Mouse (Mus musculus) liver, postnatal 0 days (tissue): Measurements from ENCODE around the gene Gpat2. TPM values are rescaled to one million over a fixed set of nuclear protein-coding genes. Genes with fewer than 3 reads are reported as not detected.
A peak's percentile ranks its signal among the peaks of the same experiment; 100 is the strongest.

Source experiments
- ATAC-seq: fragments of 200-750 bp; cut with Nextera tagmentation; 2 replicates; pipeline ENCODE4 v1.8.0; 2017; ENCODE audit warnings: mild to moderate bottlenecking, moderate library complexity
- DNase-seq: peaks from one replicate; pipeline ENCODE4 v3.0.0-alpha.2; 2016
- H3K27ac ChIP-seq: fragments of 300-500 bp; sonication (generic); 2 replicates; pipeline ENCODE4 v1.5.1; 2014; ENCODE audit warnings: antibody characterized with exemption, moderate library complexity, mild to moderate bottlenecking, low read depth
- H3K27me3 ChIP-seq: fragments of 300-500 bp; sonication (generic); 2 replicates; pipeline ENCODE4 v1.6.1; 2014; ENCODE audit warnings: low read length, control low read depth, mixed read lengths; ENCODE audit not compliant: insufficient read depth
- H3K36me3 ChIP-seq: fragments of 300-500 bp; sonication (generic); replicated peaks from 2 replicates; pipeline ENCODE4 v1.6.1; 2014; ENCODE audit warnings: mild to moderate bottlenecking, control low read depth, low read length, moderate library complexity, mixed read lengths; ENCODE audit not compliant: insufficient read depth
- H3K4me1 ChIP-seq: fragments of 300-500 bp; sonication (generic); 2 replicates; pipeline ENCODE4 v1.6.1; 2014; ENCODE audit warnings: antibody characterized with exemption, mild to moderate bottlenecking, control low read depth; ENCODE audit not compliant: insufficient read depth
- H3K4me2 ChIP-seq: fragments of 300-500 bp; sonication (generic); 2 replicates; pipeline ENCODE4 v1.6.1; 2014; ENCODE audit warnings: low read depth, mild to moderate bottlenecking, low read length, moderate library complexity, mixed read lengths
- H3K4me3 ChIP-seq: fragments of 300-500 bp; sonication (generic); 2 replicates; pipeline ENCODE4 v1.5.1; 2014; ENCODE audit warnings: low read depth, low read length
- H3K9ac ChIP-seq: fragments of 300-500 bp; sonication (generic); replicated peaks from 2 replicates; pipeline ENCODE4 v1.6.1; 2014; ENCODE audit warnings: mild to moderate bottlenecking, moderate library complexity
- H3K9me3 ChIP-seq: fragments of 300-500 bp; sonication (generic); 2 replicates; pipeline ENCODE4 v1.6.1; 2016; ENCODE audit warnings: mild to moderate bottlenecking, control low read depth, low read length, mixed read lengths
- CTCF ChIP-seq: sonication (generic); IDR thresholded peaks from 2 replicates; pipeline ENCODE4 v1.5.1; 2016; ENCODE audit warnings: antibody characterized with exemption, low read depth
- EP300 ChIP-seq: IDR thresholded peaks from 2 replicates; pipeline ENCODE4 v1.6.1; 2016; ENCODE audit warnings: antibody characterized with exemption, low read depth, mild to moderate bottlenecking
- WGBS: fragments of 180-500 bp; shearing (Covaris S2); extraction: QIAGEN DNeasy Blood & Tissue Kit; methylation state at CpG from one replicate; pipeline ENCODE4 v1.1.7; 2014; ENCODE audit not compliant: insufficient replicate concordance; 5-methylcytosine and 5-hydroxymethylcytosine counted together
- polyA plus RNA-seq: library from polyadenylated mRNA; unstranded; fragments of >200 nt; fragmentation: Nextera tagmentation; extraction: Ambion mirVana; gene quantifications from 2 replicates; pipeline ENCODE4 v1.2.1, GENCODE M21; 2015

Gene Gpat2
- polyA plus RNA-seq, 1 experiment from 2014 or later = 0.46 TPM

DNA sequence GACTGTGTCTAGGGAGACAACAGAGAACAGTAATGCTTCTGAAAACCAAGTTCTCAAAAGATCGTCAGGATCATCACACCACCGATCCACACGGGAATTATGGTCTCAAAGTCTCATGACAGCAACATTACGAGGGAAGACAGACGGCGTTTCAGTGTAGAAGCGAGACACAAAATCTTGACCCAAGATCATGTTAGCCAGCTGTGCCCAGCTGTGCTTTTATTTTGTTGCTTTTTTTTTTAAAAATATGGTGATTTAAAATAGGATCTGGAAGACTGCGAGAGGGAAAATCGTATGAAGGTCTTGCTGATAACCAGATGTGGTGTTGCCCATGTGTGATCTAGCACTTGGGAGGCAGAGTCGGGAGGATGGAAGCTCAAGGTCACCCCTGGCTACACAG is 45.7 kb downstream of the Gpat2 start:
- Histone ChIP-seq H3K4me3 (no peak overlapping the region), H3K9me3 (no peaks in the 10 kb centered on the region), H3K27ac (no peak overlapping the region), H3K4me2 (no peak overlapping the region), H3K36me3 (no peaks in the 10 kb centered on the region), H3K9ac (no peak overlapping the region), H3K27me3 (no peaks in the 10 kb centered on the region), H3K4me1 (no peaks in the 10 kb centered on the region)
- no peak for DNase-seq
- TF ChIP-seq CTCF (no peak), EP300 (no peak)
- WGBS = 76% methylated on average over 10 of the region's 10 CpGs
- no peak for ATAC-seq

- TF ChIP-seq EP300 = no peak
- TF ChIP-seq CTCF = no peak
- Histone ChIP-seq H3K9me3 (no peaks in the 10 kb centered on the region), H3K9ac (no peak overlapping the region), H3K4me1 (no peaks in the 10 kb centered on the region), H3K4me3 (no peak overlapping the region), H3K36me3 (no peaks in the 10 kb centered on the region), H3K27me3 (no peaks in the 10 kb centered on the region), H3K4me2 (no peak overlapping the region), H3K27ac (no peak overlapping the region)
- ATAC-seq (no peak), DNase-seq (no peak)
- WGBS = 78% methylated on average over 8 of the region's 8 CpGs
Measured at GRCm38 (mm10) chr2:127471281-127471680, 46.3 kb downstream of the Gpat2 start.

- H3K27ac ChIP-seq = no peak overlapping the region
- H3K4me2 ChIP-seq = no peak overlapping the region
- H3K9me3 ChIP-seq = no peaks in the 10 kb centered on the region
- no peaks in the 10 kb centered on the region for H3K36me3 ChIP-seq
- H3K4me3 ChIP-seq = no peak overlapping the region
- H3K9ac ChIP-seq = no peak overlapping the region
- 49% methylated on average over 3 of the region's 3 CpGs for WGBS
- TF ChIP-seq CTCF (no peak), EP300 (no peak)
- DNase-seq = no peak
- H3K27me3 ChIP-seq = no peaks in the 10 kb centered on the region
- no peaks in the 10 kb centered on the region for H3K4me1 ChIP-seq
- ATAC-seq = no peak
Measured at GRCm38 (mm10) chr2:127472279-127472678, 47.3 kb downstream of the Gpat2 start.

DNA sequence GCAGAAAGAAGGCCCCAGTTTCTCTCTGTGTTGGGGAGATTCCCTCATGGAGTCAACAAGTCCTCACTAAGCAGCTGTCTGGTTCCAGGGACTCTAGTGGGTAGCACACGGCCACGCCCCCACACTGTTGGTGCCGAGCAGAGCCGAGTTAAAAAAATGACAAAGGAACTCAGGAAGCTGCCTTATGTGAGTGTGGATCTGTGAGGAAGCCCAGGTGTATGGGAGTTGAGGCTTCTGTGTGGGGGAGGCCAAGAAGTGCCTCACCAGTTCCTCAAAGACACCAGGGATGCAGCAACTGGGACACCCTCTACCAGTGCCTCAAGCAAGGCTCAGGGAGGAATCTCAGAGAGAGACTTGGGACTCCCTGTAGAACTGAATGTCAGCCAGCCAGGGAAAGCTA is 54.2 kb downstream of the Gpat2 start:
- Histone ChIP-seq H3K4me1 (peaks cover 5% of the 10 kb centered on the region; the same call in 1 of the 2 replicates), H3K9me3 (no peaks in the 10 kb centered on the region), H3K27ac (no peak overlapping the region), H3K4me2 (no peak overlapping the region), H3K9ac (no peak overlapping the region), H3K4me3 (no peak overlapping the region), H3K27me3 (peaks cover 49% of the 10 kb centered on the region), H3K36me3 (no peaks in the 10 kb centered on the region)
- 63% methylated on average over 4 of the region's 4 CpGs for WGBS
- no peak for TF ChIP-seq CTCF
- ATAC-seq (no peak), DNase-seq (no peak)

- no peaks in the 10 kb centered on the region for H3K36me3 ChIP-seq
- no peak overlapping the region for H3K4me3 ChIP-seq
- H3K27ac ChIP-seq = no peak overlapping the region
- 65% methylated on average over 10 of the region's 10 CpGs for WGBS
- no peak for DNase-seq
- ATAC-seq = no peak
- peaks cover 55% of the 10 kb centered on the region for H3K27me3 ChIP-seq
- H3K4me2 ChIP-seq = no peak overlapping the region
- no peak for TF ChIP-seq CTCF
- no peak for TF ChIP-seq EP300
- H3K9ac ChIP-seq = no peak overlapping the region
- peaks cover 8% of the 10 kb centered on the region; the same call in 1 of the 2 replicates for H3K4me1 ChIP-seq
- H3K9me3 ChIP-seq = no peaks in the 10 kb centered on the region
Measured at GRCm38 (mm10) chr2:127479763-127480162, 54.8 kb downstream of the Gpat2 start.

- no peak for TF ChIP-seq CTCF
- TF ChIP-seq EP300 = no peak
- Histone ChIP-seq H3K27me3 (peaks cover 64% of the 10 kb centered on the region), H3K9me3 (no peaks in the 10 kb centered on the region), H3K4me1 (peaks cover 9% of the 10 kb centered on the region; the same call in 1 of the 2 replicates), H3K4me3 (peak overlapping the region; percentile 46), H3K4me2 (peak overlapping the region; percentile 68), H3K9ac (no peak overlapping the region), H3K36me3 (no peaks in the 10 kb centered on the region), H3K27ac (no peak overlapping the region)
- DNase-seq (no peak), ATAC-seq (no peak)
- WGBS = under 1% methylated on average over 55 of the region's 59 CpGs
Measured at GRCm38 (mm10) chr2:127481841-127482532, 57.0 kb downstream of the Gpat2 start.

- H3K9ac ChIP-seq = no peak overlapping the region
- H3K4me1 ChIP-seq = peaks cover 9% of the 10 kb centered on the region; the same call in 1 of the 2 replicates
- no peak for ATAC-seq
- TF ChIP-seq EP300 (no peak), CTCF (no peak)
- H3K27ac ChIP-seq = no peak overlapping the region
- H3K27me3 ChIP-seq = peaks cover 64% of the 10 kb centered on the region
- H3K4me3 ChIP-seq = peak overlapping the region; percentile 46
- no peaks in the 10 kb centered on the region for H3K9me3 ChIP-seq
- H3K4me2 ChIP-seq = peak overlapping the region; percentile 68
- WGBS = under 1% methylated on average over 21 of the region's 21 CpGs
- peak; percentile 39 for DNase-seq
- no peaks in the 10 kb centered on the region for H3K36me3 ChIP-seq
Measured at GRCm38 (mm10) chr2:127482533-127482911, 57.5 kb downstream of the Gpat2 start.
